Mouse (Mus musculus): ENCODE data around the gene March7.

- TF ChIP-seq CTCF (IDR thresholded peaks at IDR 0.05; ENCODE audit: low read depth) (no peak), EP300 (IDR thresholded peaks at IDR 0.05; ENCODE audit: low read depth) (no peak)
Observed at GRCm38 (mm10) chr2:60176087-60176486, 33.6 kb upstream of the March7 start.
